Mouse (Mus musculus) heart, postnatal 0 days (tissue): ENCODE results near the gene Gm17268.

Experiments used
- CTCF ChIP-seq: IDR thresholded peaks from 2 replicates; pipeline ENCODE4 v1.5.1; 2016; ENCODE audit warnings: antibody characterized with exemption, control low read depth, low read depth
- EP300 ChIP-seq: IDR thresholded peaks from 2 replicates; pipeline ENCODE4 v1.6.1; 2016; ENCODE audit warnings: antibody characterized with exemption, low read depth

GRCm38 (mm10) chr11:82034446-82034845 is 3.9 kb downstream of the Gm17268 start:
- TF ChIP-seq CTCF = no peak
- TF ChIP-seq EP300 = no peak
